Mouse (Mus musculus) liver, adult (tissue): ENCODE measurements around the gene Ppp1r37.

ENCODE experiments used
- GATA4 ChIP-seq: IDR thresholded peaks from 2 replicates; pipeline ENCODE4 v1.6.1; 2014; ENCODE audit warnings: mild to moderate bottlenecking, low read length; ENCODE audit not compliant: insufficient replicate concordance

Gene Ppp1r37

DNA sequence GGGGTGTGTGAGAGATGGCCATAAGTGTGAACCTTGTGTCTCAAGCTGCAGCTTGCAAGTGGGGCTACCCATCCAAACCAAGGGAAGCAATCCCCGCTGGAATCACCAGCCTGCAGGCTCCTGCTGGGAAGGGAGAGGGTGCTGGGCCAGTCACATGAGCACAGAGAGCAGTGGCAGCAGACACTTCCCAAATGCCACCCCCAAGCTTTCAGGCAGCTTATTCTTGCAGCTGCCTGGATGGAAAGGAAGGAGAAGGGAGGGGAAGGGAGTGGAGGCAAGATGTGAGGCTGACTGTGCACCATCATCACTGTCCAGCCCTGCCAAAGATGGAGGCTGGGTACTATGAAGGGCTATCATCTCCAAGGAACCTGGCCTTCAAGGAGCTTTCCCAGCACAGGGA lies 8.7 kb downstream of the Ppp1r37 start:
- no peak for TF ChIP-seq GATA4

DNA sequence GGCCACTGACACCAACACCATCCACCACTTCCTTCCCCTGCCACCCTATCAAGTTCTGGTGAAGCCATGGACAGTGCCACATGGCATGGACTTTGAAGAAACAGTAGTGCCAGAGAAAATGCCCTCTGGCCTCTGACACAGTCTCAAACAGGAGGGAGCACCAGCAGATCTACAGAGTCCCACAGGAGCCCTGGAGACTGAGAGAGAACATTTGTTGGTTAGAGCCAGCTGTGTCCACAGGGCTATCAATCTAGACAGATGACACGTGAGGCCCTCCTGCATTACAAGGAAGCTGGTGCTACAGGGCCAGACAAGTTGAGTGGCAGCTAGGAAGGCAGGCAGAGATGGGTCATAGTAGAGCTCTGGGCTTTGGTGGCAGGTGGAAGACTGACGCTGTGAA lies 10.4 kb downstream of the Ppp1r37 start:
- TF ChIP-seq GATA4, result no peak

DNA sequence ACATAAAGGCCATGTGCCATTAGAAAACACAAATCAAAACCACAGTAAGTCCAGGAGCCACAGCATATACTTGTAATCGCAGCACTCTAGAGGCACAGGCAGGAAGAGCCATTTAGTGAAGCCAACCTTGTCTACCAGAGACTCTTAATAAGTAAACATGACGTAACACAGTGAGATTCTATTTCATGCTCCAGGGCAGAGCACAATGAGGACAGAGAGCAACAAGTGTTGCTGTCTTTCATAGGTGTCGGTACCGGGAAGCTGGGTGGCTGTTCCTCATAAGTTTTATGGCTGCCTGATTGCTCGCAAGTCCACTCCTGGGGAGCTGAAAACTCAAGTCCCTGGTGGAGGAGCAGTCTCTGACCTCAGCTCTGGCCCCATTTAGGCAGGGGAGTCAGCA lies 11.2 kb downstream of the Ppp1r37 start:
- peak; percentile 43; the same call in 1 of the 2 replicates for TF ChIP-seq GATA4

DNA sequence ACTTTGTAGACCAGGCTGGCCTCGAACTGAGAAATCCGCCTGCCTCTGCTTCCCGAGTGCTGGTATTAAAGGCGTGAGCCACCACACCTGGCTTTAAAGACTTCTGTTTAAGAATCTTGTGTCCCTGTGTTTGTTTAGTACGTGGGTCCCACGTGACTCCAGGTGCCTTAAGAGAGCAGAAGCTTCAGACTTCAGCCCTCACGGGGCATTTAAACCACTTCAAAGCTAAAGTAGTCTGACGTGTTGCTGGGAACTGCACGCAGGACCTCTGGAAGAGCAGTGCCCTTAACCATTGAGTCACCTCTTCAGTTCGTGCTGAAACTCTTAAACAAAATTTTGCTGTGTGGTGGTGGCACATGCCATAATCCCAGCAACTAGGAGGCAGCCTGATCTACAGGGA lies 13.5 kb downstream of the Ppp1r37 start:
- no peak for TF ChIP-seq GATA4

DNA sequence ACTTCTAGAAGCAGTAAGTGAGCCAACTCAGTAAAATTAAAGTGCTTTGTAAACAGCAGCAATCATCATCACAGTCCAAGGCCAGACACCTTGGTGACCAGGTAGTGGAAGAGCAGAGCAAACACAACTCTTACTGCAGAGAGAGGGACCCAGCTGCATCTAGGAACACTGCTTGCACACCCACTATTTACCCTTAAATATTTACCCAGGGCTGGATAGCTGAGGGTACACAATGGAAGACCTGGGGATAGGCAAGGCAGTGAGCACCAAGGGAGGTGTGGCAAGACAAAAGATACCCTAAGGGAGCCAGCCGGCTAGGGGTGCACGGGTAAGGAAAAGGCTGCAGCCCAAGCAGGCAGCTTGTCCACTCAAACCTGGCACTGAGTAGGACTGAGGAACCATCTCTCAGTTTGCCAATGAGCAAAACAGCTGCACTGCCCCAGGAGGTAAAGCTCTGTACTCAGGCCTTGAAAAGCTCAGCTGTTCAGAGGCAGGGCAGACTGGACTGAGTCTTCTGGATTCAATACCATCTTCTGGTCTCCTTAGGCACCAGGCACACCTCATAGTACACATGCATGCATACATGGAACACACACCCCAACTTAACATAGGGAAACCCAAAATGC lies 15.4 kb downstream of the Ppp1r37 start:
- no peak for TF ChIP-seq GATA4

DNA sequence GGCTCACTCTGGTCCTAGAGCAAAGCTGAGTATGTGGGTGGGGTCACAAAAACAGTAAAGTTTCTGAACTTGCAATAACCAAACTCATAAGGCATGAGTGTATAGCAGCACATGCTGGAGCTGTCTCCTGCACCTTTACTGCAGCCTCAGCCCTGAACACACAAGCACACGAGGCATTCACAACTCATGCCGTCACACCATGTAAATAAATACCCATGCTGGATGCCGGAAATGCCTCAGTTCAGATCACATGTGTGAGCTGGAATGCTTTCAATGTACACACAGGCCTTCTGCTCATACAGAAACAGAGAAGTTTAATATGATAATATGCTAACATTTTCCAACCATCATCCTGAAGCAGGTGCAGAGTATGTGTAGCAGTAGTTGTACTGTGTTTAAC lies 16.9 kb downstream of the Ppp1r37 start:
- TF ChIP-seq GATA4, result no peak

DNA sequence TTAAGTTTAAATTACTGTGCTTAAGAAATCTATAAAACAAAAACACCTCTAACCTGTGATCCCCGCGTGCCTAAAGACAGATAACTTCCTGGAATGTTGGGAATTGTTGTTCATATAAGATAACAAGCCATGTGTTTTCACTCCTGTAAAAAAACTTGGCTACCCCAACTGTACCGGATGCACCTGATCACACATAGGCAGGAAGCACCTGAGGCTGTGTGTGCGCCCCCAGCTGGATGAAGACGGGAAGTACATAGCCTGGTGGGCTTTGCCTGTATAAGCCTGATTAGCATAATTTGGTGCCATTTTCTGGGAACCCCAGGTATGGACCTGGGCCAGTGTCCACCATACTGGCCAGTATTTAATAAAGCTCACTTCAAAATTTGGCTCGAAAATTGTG lies 19.3 kb downstream of the Ppp1r37 start:
- no peak for TF ChIP-seq GATA4

DNA sequence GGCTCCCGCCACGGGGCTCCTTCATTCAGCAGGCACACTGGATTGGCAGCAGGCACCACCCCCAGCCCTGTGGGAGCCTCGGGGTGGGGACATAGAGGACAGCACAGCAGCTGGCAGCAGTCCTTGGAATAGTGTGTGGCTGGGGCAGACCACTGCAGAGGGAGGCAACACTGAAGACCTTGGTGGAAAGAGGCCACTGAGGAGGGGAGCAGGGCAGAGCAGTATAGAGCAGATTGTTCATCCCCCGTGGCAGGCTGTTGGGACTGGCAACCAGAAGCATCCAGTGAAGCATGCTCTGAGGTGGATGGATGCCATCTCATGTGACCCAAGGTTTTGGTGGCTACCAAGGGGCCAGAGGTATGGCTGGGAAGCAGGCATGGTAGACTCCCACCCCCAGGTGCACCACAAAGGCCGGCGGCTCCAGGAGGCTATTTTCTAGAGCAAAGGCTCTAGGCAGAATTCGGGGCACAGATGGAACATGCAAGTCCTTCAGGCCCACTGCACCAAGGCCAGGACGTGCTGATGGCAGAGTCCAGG lies 20.7 kb downstream of the Ppp1r37 start:
- no peak for TF ChIP-seq GATA4

DNA sequence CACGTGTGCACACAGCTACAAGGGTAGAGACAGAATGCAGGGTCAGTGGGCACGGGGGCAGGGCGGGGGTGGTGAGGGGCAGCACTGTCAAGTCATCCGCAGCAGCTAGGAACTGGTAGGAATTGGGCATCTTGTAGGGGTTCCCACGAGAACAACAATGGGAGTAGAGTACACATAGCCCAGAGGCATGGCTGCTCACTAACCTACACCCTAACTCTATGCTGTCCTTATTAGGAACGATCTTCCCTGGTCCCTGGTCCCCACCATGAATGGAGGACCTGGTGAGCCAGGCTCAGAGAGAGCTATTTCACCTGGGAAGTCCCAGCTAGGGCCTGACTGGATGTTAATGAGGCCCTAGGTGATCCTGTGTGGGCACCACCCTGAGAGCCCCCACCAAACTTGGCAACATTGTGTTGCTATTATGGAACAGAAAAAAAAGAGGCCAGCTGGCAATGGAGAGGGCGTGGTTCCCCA lies 21.2 kb downstream of the Ppp1r37 start:
- TF ChIP-seq GATA4, result no peak

DNA sequence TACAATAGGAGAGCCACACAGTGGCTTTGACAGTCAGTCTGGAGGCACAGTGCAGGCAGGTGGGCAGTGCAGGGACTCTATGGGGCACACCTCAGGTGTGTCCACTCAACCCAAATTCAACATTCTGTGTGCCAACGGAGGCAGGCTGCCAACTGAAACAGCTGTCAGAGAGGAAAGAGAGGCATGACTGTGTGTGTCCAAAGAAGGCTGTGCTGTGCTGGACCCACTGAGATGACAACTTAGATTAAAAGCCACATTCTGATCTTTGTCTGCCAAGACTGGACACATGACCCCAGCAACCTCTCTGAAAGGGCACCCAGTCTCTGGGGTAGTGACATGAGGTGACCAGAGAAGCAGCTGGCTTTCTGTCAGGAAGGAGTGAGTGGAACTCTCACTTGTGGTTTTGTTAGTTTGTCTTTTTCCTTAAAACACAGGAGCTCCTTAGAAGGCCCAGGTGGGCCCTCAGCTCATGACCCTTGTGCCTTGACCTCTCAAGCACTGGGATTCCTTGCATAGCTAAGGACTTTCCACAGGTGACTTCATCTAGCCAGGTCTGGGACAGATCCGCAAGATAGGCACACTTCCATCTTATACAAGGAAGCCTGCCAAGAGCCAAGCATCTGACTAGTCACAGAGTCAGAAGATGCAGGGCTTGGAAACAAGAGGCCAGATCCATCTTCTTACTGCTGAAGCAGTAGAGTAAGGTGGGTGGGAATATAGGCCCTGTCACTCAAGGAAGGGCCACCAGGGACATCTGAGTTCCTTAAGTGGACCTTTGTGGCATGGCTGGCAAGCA lies 21.9 kb downstream of the Ppp1r37 start:
- no peak for TF ChIP-seq GATA4

DNA sequence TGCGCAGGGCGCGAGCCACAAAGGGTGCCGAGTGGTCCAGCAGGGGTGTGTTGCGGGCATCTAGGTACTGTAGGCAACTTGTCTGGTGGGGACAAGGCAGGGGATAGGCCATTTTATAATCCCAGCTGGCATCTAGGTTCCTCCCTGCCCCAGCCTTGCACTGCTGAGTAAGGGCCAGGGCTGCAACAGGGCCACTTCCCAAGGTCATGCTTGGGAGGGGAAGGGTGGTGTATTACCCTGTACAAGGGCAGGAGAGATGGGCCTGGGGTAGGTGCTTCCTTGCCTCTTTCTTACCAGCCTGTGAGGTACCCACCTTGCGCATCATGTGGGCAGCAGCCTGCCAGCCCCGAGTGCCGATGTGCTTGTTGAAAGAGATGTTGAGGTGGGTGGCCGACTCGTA lies 28.2 kb downstream of the Ppp1r37 start:
- no peak for TF ChIP-seq GATA4

DNA sequence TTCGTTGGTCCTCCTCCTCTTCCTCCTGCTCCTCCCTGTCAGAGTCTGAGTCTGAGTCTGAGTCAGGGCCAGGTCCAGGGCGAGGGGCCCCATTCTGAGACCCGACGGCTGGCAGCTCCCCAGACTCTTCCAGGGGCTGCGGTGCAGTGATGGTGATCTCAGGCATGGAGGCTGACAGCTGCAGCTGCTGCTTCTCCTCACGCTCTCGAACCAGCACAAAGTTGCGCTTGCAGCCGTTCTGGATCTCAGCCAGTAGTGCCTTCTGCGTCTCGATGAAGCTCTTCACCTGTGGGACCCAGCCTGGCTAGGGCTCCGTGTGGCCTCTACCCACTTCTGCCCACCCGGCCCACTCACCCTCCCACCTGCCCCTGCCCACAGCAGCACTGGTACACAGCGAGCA lies 30.6 kb downstream of the Ppp1r37 start:
- TF ChIP-seq GATA4, result no peak

DNA sequence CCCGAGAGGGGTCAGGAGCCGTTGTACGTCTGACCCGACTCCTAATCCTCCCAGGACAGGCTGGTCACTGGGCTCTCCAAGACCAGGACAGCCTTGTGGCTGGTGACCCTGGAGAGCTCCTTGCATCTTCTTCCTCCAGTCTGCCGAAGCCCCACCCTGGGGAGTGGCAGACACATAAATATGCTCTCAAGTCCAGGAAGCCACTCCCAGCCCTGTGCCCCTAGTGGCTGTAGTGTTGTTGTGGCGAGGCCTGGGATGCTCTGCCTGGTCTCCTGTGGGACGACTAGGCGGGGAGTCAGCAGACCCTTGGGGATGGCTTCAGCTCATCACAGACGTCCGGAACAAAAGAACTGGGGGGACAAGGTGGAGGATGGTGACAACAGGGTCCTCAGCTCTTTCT lies 31.8 kb downstream of the Ppp1r37 start:
- TF ChIP-seq GATA4, result no peak

DNA sequence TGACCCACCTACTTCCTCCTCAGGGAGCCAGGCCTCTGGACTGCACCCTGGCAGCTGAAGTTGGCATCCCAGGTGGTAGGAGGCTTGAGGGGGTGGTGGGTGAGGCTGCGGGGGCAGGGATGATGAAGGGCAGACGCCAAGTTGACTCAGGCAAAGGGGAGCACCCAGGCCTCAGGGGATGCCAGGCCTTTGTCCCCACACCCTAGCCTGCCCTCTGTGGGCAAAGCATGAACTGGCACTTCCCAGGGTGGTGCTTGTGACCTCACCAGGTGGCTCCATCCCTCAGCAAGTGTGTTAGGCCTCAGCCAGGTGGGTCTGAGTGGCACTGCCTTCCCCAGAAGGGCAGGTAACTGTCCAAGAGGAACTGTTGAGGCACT lies 37.8 kb downstream of the Ppp1r37 start:
- no peak for TF ChIP-seq GATA4

DNA sequence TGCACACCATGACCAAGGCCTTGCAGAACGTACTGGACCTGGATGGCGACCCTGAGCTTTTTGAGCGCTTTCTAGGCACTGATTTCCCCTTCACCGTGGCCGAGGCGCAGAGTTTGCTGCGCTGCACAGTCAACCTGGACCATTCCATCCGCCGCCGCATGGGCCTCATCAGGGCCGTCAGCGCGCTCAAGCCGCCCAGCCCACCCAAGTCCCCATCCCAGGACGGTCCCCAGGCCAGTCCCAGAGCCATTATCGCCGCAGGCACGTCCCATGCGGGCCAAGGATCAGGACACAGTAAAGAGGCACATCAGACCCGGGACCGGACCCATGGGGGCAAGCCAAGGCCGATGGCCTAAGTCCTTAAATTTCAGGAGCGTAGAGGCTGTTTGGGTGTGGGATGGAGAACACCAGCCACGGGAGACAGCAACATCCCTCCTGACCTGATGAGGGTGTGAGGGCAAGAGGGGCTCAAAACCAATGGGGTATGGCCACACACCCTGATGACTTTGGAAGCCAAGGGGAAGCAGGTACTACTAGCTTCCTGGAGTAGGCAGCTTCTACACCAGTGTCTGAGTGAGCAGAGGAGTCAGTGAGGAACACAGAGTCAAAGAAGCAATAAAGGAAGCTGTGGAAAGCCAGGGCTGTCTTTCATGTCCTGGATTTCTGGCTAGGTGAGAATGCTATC lies 38.3 kb downstream of the Ppp1r37 start:
- TF ChIP-seq GATA4, result no peak

DNA sequence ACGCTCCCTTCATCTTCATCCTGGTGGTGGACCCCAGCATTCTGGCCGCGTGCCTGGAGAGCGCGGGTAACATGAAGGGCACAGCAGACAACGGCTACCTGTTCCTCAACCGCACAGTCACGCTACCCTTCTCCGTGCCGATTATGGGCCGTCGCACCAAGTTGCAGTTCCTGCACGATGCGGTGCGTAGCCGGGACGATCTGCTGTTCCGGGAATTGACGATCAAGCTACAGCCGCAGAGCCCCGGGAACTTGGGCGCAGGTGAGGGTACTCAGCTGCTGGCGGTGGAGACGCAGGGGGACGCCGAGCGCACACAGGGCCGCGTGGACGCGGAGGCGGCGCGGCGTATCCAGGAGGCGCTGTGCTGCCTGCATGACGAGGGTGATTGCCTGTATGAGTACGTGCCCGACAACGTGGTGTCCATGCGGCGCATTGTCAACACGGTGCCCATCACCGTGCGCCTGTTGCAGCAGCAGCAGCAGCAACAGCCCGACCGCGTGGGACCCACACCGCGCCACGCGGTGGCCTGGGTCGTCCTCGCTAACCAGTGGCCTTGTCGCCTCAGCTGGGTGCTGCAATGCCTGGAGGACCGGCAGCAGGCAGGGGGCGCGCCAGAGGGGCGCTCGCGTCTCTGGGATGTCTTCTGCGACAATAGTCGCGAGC lies 39.0 kb downstream of the Ppp1r37 start:
- TF ChIP-seq GATA4, result no peak
